Mouse (Mus musculus): ENCODE results near the gene Prr5. TPM values are rescaled to one million over a fixed set of nuclear protein-coding genes. Genes with fewer than 3 reads are reported as not detected.

Gene Prr5
- 0.50 TPM for polyA plus RNA-seq (2014; fragmentation: Illumina TruSeq; extraction: RNeasy Lipid Tissue Mini Kit (QIAGEN cat#74804); ENCODE audit: low read depth, low replicate concordance)

GRCm38 (mm10) chr15:84668938-84669747, at the start of gene Prr5:
Gene Prr5 (plus strand): TSS chr15:84669620.

GRCm38 (mm10) chr15:84719791-84720190, 50.4 kb downstream of the Prr5 start, which contains the start of gene Arhgap8:
Gene Arhgap8 (plus strand): TSS chr15:84720052.

Other genes with a start within 250 kb of the Prr5 start
- gene Shisal1, start 222.5 kb upstream of the Prr5 start, polyA plus RNA-seq (2014; fragmentation: Illumina TruSeq; extraction: RNeasy Lipid Tissue Mini Kit (QIAGEN cat#74804); ENCODE audit: low read depth, low replicate concordance), result 3.1 TPM
- gene Rtl6, start 111.8 kb upstream of the Prr5 start, polyA plus RNA-seq (2014; fragmentation: Illumina TruSeq; extraction: RNeasy Lipid Tissue Mini Kit (QIAGEN cat#74804); ENCODE audit: low read depth, low replicate concordance), result 0.35 TPM
- gene Arhgap8, start 50.4 kb downstream of the Prr5 start, polyA plus RNA-seq (2014; fragmentation: Illumina TruSeq; extraction: RNeasy Lipid Tissue Mini Kit (QIAGEN cat#74804); ENCODE audit: low read depth, low replicate concordance), result not detected
- 2.9 TPM for gene Phf21b, start 186.4 kb downstream of the Prr5 start, polyA plus RNA-seq (2014; fragmentation: Illumina TruSeq; extraction: RNeasy Lipid Tissue Mini Kit (QIAGEN cat#74804); ENCODE audit: low read depth, low replicate concordance)